Mouse (Mus musculus): ENCODE measurements around the gene Rho. TPM values are rescaled to one million over a fixed set of nuclear protein-coding genes. Genes with fewer than 3 reads are reported as not detected.
A peak's percentile ranks its signal among the peaks of the same experiment; 100 is the strongest.

Gene Rho
- total RNA-seq, 2 experiments from 2014 or later, result 0.89 to 1.0 TPM

GRCm38 (mm10) chr6:115955169-115955568 lies 23.6 kb downstream of the Rho start:
- no peak for DNase-seq (ENCODE audit: low spot score in 2 of 2)

DNA sequence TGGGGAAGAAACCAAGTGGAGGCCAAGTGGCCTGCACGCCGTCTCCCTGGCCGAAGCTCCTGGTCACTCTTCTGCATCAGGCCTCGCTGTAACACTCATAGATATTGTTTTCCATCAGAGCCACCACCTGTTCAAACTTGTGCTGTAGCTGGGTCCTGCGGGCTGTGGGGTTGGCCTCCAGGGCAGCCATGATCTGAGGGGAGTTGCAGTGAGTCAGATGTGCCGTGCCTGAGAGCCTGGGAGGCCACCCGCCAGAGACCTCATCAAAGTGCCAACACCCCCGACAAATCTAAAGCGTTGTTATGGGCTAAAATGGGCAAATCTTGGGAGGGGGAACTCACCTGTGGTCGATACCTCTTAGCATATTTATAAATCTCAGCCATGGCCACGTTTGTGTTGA lies 24.1 kb downstream of the Rho start:
- no peak for DNase-seq (ENCODE audit: low spot score in 2 of 2)

- DNase-seq (ENCODE audit: low spot score in 2 of 2), result no peak
These were observed 24.9 kb downstream of the Rho start for GRCm38 (mm10) chr6:115956418-115956921.

DNA sequence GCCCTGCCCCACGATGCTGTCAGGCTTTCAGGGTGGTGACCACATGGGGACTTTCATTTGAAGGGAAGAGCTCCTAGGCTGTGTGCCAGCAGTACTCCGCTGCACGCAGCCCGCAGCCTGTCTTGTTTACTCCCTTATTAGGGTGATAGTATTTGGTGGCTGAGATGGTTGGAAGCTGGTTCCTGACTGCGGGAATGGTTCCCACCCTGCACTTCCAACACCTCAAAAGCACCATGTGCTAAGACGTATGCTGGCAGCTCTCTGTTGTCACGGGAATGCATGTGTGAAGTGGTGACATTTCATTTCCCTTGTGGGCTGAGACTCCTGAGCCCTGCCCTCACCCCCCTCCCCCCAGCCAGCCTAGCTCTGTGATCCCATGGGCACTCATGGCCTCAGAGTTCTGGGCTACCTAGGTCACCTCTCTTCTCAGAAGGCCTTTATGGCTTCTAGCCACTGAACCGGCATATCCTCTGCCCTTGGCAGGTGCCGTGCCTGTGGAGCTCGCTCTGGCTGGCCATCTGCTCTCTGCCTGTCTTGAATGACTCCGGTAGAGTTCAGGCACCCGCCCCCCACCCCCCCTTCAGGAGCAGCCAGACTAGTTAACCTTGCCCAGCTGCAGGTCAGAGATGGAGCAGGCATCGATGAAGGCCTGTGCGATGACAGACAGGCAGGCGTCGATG lies 25.5 kb downstream of the Rho start:
- peak; percentile 17 to 33 for DNase-seq (ENCODE audit: low spot score in 2 of 2)

DNA sequence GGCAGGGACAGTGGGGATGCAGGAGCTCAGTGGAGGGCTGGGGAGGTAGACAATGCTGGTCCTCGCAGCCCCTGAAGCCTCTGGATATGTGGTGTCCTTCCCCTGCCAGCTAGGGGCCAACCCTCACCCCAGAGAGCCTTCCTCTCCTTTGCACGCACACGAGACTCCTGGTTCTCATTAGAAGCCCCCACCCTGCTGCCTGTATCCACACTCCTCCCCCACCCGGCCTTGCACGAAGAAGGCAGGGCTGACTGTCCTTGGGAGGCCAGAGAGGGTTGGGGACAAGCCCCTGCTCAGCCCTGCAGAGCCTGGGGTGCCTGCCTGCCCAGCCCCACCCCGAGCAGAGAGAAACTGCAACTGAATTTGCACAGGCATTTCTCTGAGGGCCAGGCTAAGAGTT lies 26.1 kb downstream of the Rho start:
- DNase-seq (ENCODE audit: low spot score in 2 of 2), result no peak

DNA sequence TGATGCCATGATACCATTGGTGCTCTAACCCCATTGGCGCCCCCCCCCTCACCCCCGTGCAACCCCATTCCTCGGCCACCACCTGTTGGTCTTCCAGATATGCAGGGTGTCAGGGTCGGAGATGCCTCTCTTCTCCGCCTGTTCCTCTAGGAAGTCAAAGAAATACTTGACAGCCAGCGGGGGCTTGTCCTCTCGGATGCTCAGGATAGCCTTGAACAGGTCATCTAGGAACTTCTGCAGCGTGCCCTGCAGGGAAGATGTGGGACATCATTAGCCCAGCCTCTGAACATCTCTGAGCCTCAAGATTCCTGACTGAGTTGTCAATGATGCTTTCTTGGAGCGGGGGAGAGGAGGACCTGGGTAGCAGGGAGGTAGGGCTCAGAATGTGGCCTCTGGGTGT lies 26.9 kb downstream of the Rho start:
- no peak for DNase-seq (ENCODE audit: low spot score in 2 of 2)

DNA sequence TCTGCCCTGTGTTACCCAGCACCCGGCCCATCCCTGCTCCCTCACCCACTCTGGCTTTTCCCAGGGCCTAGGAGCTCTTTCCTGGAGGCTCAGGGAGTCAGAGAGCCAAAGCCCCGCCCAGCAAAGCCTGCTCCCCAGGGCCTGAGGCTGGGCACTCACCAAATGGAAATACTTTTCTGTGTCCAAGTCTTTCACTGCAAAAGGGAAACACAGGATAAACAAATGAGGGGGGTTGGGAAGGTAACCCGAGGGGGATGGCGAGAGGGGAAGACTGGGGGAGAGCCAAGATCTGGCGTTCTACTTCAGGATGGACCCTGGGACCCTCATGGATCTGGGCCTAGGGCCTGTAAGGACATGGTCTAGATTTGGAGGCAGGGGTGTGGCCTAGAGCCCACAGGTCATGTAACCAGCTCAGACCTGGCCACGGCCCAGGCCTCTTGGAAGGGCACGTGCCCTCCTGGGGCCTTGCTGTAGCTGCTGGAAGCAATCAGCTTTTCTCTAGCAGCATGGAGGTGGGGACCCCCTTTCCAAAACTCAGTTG lies 27.7 kb downstream of the Rho start:
- no peak for DNase-seq (ENCODE audit: low spot score in 2 of 2)

GRCm38 (mm10) chr6:115960322-115960721 lies 28.8 kb downstream of the Rho start:
- DNase-seq (ENCODE audit: low spot score in 2 of 2), result no peak

DNA sequence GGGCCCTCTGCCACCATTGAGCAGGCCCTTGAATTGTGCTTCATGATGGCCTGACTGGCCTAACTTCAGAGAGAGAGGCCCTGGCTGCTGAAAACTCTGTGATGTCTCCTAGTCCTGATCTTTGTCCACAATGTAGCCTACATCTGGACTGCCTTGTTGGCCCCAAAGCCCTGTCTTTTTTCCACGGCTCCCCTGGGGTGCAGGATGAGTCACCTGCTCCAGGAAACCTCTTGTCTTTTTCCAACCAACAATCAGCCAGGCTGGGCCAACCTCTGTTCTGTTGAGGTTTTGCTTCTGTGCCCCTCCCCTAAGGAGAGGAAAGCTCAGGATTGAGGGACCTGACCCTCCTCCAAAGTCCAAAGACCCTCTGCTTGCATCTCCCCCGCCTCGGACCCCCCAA lies 30.2 kb downstream of the Rho start:
- no peak for DNase-seq (ENCODE audit: low spot score in 2 of 2)

DNA sequence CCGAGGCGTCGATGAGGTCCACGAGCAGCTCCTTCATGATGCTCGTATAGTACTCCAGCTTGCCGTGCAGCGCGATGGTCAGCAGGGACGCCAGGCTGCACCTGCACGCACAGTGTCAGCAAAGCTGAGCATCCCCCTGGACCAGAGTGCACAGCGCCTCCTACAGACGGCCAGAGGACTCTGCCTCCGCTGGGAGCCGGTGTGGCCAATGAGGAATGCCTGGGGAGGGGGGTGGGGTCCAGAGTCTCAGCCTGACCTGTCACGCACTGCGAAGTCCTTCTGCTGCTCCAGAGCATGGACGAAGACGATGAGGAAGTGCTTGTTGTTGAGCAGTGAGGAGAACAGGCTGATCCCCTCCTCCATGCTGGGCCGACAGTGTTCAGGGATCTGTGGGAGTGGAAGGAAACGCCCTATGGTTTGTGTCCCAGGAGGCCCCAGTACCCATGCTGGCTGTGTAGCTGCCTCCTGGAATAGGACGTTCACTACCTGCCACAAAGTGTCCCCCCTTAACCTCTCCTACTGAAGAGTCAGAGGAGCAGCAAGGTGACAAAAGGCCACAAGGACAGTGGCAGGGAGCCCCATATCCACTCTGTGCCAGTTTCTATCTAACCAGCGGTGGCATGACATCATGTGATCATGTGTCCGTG lies 31.0 kb downstream of the Rho start:
- DNase-seq (ENCODE audit: low spot score in 2 of 2), result no peak

- no peak for DNase-seq (ENCODE audit: low spot score in 2 of 2)
These were observed 32.1 kb downstream of the Rho start for GRCm38 (mm10) chr6:115963656-115964055.

DNA sequence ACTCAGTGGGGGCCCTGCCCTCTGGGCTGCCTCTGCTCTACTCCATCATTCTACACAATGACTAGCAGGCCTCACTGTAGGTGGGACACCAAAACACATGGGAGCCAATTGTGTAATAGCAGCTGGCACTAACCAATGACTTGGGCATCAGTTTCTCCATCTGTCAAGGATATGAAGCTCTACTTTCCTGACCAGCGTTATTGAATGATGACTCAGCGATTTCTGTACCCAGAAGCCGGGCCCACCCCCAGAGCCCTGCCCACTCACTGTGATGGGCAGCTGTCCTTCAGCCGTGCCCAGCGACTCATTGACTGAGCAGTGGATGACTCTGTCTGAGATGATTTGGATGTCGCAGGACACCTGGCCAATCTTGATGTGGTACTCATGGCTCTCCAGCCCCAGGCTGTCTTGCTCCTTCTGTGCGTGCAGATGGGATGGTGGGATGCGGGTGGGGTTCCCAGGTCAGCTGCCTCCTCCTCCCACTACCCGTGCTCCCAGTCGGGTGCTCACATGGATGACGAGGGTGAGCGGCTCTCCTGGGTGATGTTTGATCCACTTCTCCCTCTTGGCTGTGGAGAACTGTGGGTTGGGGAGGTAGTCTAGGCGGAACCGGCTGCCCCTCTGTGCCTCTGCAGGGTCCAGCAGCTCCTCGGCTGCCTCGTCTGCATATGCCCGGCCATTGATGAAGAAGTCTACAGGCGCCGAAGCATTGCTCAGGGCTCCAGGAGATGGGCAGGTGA lies 34.8 kb downstream of the Rho start:
- DNase-seq (ENCODE audit: low spot score in 2 of 2), result no peak

GRCm38 (mm10) chr6:115967291-115967880 lies 35.8 kb downstream of the Rho start:
- DNase-seq (ENCODE audit: low spot score in 2 of 2), result no peak

- DNase-seq (ENCODE audit: low spot score in 2 of 2), result no peak
These were observed 36.5 kb downstream of the Rho start for GRCm38 (mm10) chr6:115968086-115968485.

- DNase-seq (ENCODE audit: low spot score in 2 of 2), result no peak
These were observed 37.2 kb downstream of the Rho start for GRCm38 (mm10) chr6:115968700-115969099.

DNA sequence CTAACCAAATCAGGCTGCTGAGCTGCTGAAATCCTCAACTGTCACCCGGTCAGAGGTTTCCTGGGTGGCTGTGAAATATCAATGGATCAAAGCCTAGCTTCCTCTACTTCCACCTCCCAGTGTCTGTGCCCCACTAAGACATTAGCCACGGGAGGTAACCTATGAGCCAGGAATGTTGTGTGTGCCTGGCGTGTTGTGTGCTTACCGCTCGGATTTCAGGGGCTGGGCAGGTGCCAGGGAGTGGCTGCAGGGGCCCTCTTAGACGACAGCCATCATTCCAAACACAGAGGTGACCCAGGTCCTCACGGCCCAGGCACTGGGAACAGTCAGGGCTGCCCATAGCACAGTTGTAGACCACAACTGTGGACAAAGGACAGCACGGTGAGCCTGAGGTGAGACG lies 37.6 kb downstream of the Rho start:
- no peak for DNase-seq (ENCODE audit: low spot score in 2 of 2)

DNA sequence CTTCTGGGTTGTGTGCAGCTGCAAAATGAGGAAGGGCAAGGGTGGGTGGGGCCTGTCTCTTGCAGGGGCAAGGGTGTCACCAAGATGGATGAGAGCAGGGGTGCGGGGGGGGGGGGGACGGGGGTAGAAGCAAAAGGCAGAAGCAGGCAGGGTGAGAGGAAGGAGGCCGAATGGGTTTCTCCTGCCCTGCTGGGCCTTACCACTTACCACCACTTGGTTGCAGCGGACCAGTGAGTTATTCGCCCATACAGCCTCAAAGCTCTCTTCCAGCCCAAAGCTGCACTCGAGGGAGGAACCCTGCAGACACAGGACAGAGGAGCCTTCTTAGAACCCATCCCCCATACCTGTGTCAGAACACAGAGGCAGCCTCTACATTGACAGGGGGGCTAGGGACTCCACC lies 38.4 kb downstream of the Rho start:
- no peak for DNase-seq (ENCODE audit: low spot score in 2 of 2)

GRCm38 (mm10) chr6:115971273-115972060 lies 39.9 kb downstream of the Rho start:
- no peak for DNase-seq (ENCODE audit: low spot score in 2 of 2)

DNA sequence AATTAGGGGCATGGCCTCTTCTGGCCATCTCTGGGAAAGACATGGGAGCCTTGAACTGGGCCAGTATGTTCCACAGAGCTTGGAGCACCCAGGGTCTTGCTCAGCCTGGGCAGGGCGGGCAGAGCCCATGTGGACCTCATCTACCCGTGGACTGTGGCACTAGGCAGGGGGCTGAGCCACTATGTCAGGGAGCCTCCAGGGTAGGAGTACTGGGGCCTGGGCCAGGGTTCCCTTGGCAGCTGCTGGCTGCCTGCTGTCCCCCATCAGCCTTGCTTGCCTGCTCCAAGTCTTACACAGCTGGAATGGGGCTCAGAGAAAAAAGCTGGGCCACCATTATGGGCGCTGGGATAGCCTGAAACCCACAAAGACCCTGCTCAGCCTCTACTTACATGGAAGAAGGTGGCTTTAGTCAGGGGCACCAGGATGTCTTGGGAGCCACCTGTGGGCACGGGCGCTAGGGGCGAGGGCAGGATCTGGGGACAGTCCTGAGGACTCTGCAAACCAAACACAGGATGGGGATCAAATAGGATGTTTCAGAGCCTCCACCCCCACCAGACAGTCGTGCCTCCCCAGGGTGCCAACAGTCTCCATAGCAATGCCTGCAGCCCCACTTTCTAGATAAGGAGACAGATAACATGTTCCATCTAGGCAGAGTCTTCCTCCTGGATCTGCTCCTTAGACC lies 40.7 kb downstream of the Rho start:
- DNase-seq (ENCODE audit: low spot score in 2 of 2), result no peak
